25 mouse cellular contexts compared by ENCODE assay signal in the genomic region with DNA sequence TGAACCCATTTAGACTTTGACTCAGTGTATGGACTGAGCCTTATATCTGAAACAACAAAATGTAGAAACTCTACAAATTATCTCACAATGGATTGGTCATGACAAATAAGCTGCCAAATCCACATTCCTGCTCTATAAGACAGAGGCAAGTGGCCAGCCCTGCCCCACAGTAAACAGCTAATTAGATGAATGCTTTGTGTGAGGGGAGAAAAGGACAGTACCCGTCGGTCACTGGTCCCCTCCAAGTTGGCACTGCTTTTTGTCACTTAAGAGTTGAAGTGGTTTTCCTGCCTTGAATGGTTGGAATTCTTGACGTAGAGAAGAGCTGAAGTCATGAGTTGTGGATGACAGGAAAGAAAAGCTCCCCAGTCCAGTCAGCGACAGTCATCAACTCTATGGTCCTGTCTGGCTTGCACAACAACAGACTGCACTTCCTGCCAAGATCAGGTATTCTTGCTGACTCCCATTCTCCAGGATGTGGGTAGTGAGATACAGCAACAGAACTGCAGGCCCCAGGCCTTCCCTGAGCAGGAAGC.
DNase-seq lines count a peak whose midpoint lies in the region; ATAC-seq and TF ChIP-seq lines count a peak whose summit lies in the region.
"Had no signal": no experiment of that assay in that cellular context is flagged by ENCODE, and none has a peak within 500 bp of the region (broad histone marks: within the 10 kb centered on the region; RNA-seq: fewer than 3 reads in every experiment).

No protein-coding gene starts in this region.

- no peak overlapping the region for H3K27ac ChIP-seq in forebrain, embryonic 14.5 days (ENCODE audit: low read depth, low read length)
- no peak overlapping the region for H3K27ac ChIP-seq in forebrain, embryonic 16.5 days (ENCODE audit: low read length)
- H3K27ac ChIP-seq in heart, embryonic 16.5 days (ENCODE audit: low read length): no peak overlapping the region
- no peak overlapping the region for H3K27ac ChIP-seq in heart, embryonic 11.5 days (ENCODE audit: low read depth, low read length)
- H3K27ac ChIP-seq in lung, embryonic 14.5 days (ENCODE audit: low read depth): no peak overlapping the region
- no peak overlapping the region for H3K27ac ChIP-seq in midbrain, embryonic 13.5 days
- no peak overlapping the region for H3K27ac ChIP-seq in kidney, embryonic 15.5 days
- H3K27ac ChIP-seq: forebrain, embryonic 15.5 days; hindbrain, embryonic 14.5 days; layer of hippocampus, adult 2 months; limb, embryonic 10.5 days; limb, embryonic 15.5 days; liver, embryonic 13.5 days; midbrain, embryonic 15.5 days; stomach, embryonic 15.5 days had no signal

- H3K9ac ChIP-seq in forebrain, embryonic 14.5 days (ENCODE audit: low read length): no peak overlapping the region
- no peak overlapping the region for H3K9ac ChIP-seq in forebrain, embryonic 16.5 days (replicated peaks; ENCODE audit: low read depth, low read length)
- no peak overlapping the region for H3K9ac ChIP-seq in heart, embryonic 16.5 days (ENCODE audit: low read length)
- H3K9ac ChIP-seq in heart, embryonic 11.5 days (ENCODE audit: low read depth, low read length): no peak overlapping the region
- H3K9ac ChIP-seq in lung, embryonic 14.5 days: no peak overlapping the region
- no peak overlapping the region for H3K9ac ChIP-seq in midbrain, embryonic 13.5 days (replicated peaks)
- H3K9ac ChIP-seq in kidney, embryonic 15.5 days: no peak overlapping the region
- H3K9ac ChIP-seq: forebrain, embryonic 15.5 days; hindbrain, embryonic 14.5 days; limb, embryonic 15.5 days; liver, embryonic 13.5 days; midbrain, embryonic 15.5 days; stomach, embryonic 15.5 days had no signal

- H3K4me2 ChIP-seq in forebrain, embryonic 14.5 days (ENCODE audit: low read length): no peak overlapping the region
- H3K4me2 ChIP-seq in forebrain, embryonic 16.5 days (ENCODE audit: low read length): no peak overlapping the region
- H3K4me2 ChIP-seq in heart, embryonic 16.5 days (ENCODE audit: low read depth, low read length): no peak overlapping the region
- no peak overlapping the region for H3K4me2 ChIP-seq in heart, embryonic 11.5 days
- no peak overlapping the region for H3K4me2 ChIP-seq in lung, embryonic 14.5 days
- H3K4me2 ChIP-seq in midbrain, embryonic 13.5 days (replicated peaks): no peak overlapping the region
- H3K4me2 ChIP-seq in kidney, embryonic 15.5 days: no peak overlapping the region
- H3K4me2 ChIP-seq: forebrain, embryonic 15.5 days; hindbrain, embryonic 14.5 days; limb, embryonic 15.5 days; liver, embryonic 13.5 days; midbrain, embryonic 15.5 days; stomach, embryonic 15.5 days had no signal

- TF ChIP-seq CTCF in lung, embryonic 14.5 days (IDR thresholded peaks at IDR 0.05; ENCODE audit: low read depth): no peak
- TF ChIP-seq CTCF in lung, adult 2 months (IDR thresholded peaks at IDR 0.05; ENCODE audit: insufficient read depth, low read length): no peak

- H3K4me1 ChIP-seq in forebrain, embryonic 14.5 days (ENCODE audit: control insufficient read depth, insufficient read depth, low read length): no peaks in the 10 kb centered on the region
- H3K4me1 ChIP-seq in forebrain, embryonic 16.5 days (replicated peaks; ENCODE audit: control insufficient read depth, insufficient read depth, low read length): no peaks in the 10 kb centered on the region
- H3K4me1 ChIP-seq in heart, embryonic 16.5 days (ENCODE audit: control insufficient read depth, insufficient read depth, low read length): peaks cover 12% of the 10 kb centered on the region
- peaks cover 6% of the 10 kb centered on the region; the same call in 1 of the 2 replicates for H3K4me1 ChIP-seq in heart, embryonic 11.5 days (ENCODE audit: control insufficient read depth, insufficient read depth, low read length)
- no peaks in the 10 kb centered on the region for H3K4me1 ChIP-seq in lung, embryonic 14.5 days (ENCODE audit: insufficient read depth)
- no peaks in the 10 kb centered on the region for H3K4me1 ChIP-seq in lung, adult 2 months (ENCODE audit: control insufficient read depth, insufficient read depth, low read length)
- H3K4me1 ChIP-seq in midbrain, embryonic 13.5 days (replicated peaks): no peaks in the 10 kb centered on the region
- H3K4me1 ChIP-seq in kidney, embryonic 15.5 days: no peaks in the 10 kb centered on the region
- H3K4me1 ChIP-seq: forebrain, embryonic 15.5 days; limb, embryonic 10.5 days; limb, embryonic 15.5 days; liver, embryonic 13.5 days; midbrain, embryonic 15.5 days; stomach, embryonic 15.5 days had no signal

- no peak for ATAC-seq in forebrain, embryonic 14.5 days
- ATAC-seq in forebrain, embryonic 16.5 days: no peak
- ATAC-seq in heart, embryonic 16.5 days (replicated peaks; ENCODE audit: extremely low read depth, insufficient read depth, low FRiP score): peak; percentile 58
- no peak; the same call in 1 of the 2 replicates for ATAC-seq in heart, embryonic 11.5 days (replicated peaks; ENCODE audit: insufficient number of reproducible peaks, low FRiP score, low TSS enrichment)
- no peak; the same call in 1 of the 2 replicates for ATAC-seq in lung, embryonic 14.5 days (ENCODE audit: insufficient read depth)
- ATAC-seq in midbrain, embryonic 13.5 days: no peak
- no peak for ATAC-seq in kidney, embryonic 15.5 days (replicated peaks; ENCODE audit: low FRiP score)
- ATAC-seq: forebrain, embryonic 15.5 days; midbrain, embryonic 15.5 days; Patski had no signal

- no peaks in the 10 kb centered on the region for H3K9me3 ChIP-seq in forebrain, embryonic 14.5 days (replicated peaks; ENCODE audit: control insufficient read depth, low read length)
- H3K9me3 ChIP-seq in forebrain, embryonic 16.5 days (ENCODE audit: control insufficient read depth, low read length): no peaks in the 10 kb centered on the region
- no peaks in the 10 kb centered on the region for H3K9me3 ChIP-seq in heart, embryonic 16.5 days (replicated peaks; ENCODE audit: control insufficient read depth, low read length)
- no peaks in the 10 kb centered on the region for H3K9me3 ChIP-seq in heart, embryonic 11.5 days (replicated peaks; ENCODE audit: control insufficient read depth, low read length)
- no peaks in the 10 kb centered on the region for H3K9me3 ChIP-seq in lung, embryonic 14.5 days (ENCODE audit: low read depth, low read length)
- H3K9me3 ChIP-seq in midbrain, embryonic 13.5 days: no peaks in the 10 kb centered on the region
- no peaks in the 10 kb centered on the region for H3K9me3 ChIP-seq in kidney, embryonic 15.5 days (replicated peaks)
- H3K9me3 ChIP-seq: forebrain, embryonic 15.5 days; G1E; limb, embryonic 10.5 days; limb, embryonic 15.5 days; liver, embryonic 13.5 days; midbrain, embryonic 15.5 days; stomach, embryonic 15.5 days had no signal

- 50% methylated on average over 4 of the region's 4 CpGs for WGBS in forebrain, embryonic 14.5 days
- WGBS in forebrain, embryonic 16.5 days: 36% methylated on average over 4 of the region's 4 CpGs
- 17% methylated on average over 4 of the region's 4 CpGs for WGBS in heart, embryonic 16.5 days
- 23% methylated on average over 4 of the region's 4 CpGs for WGBS in heart, embryonic 11.5 days (ENCODE audit: insufficient replicate concordance)
- 41% methylated on average over 4 of the region's 4 CpGs for WGBS in lung, embryonic 14.5 days
- 44% methylated on average over 4 of the region's 4 CpGs for WGBS in lung, adult 2 months
- WGBS in midbrain, embryonic 13.5 days: 76% methylated on average over 4 of the region's 4 CpGs
- 79% methylated on average over 4 of the region's 4 CpGs for WGBS in kidney, embryonic 15.5 days

- no peak overlapping the region for H3K4me3 ChIP-seq in forebrain, embryonic 14.5 days (ENCODE audit: low read depth, low read length)
- H3K4me3 ChIP-seq in forebrain, embryonic 16.5 days (replicated peaks; ENCODE audit: low read length): no peak overlapping the region
- no peak overlapping the region for H3K4me3 ChIP-seq in heart, embryonic 16.5 days (ENCODE audit: low read length)
- H3K4me3 ChIP-seq in heart, embryonic 11.5 days (ENCODE audit: low read depth, low read length): no peak overlapping the region
- H3K4me3 ChIP-seq in lung, embryonic 14.5 days (ENCODE audit: low read depth, low read length): no peak overlapping the region
- no peak overlapping the region for H3K4me3 ChIP-seq in lung, adult 2 months (replicated peaks; ENCODE audit: extremely low read depth, low read depth, low read length)
- H3K4me3 ChIP-seq in midbrain, embryonic 13.5 days (replicated peaks): no peak overlapping the region
- H3K4me3 ChIP-seq in kidney, embryonic 15.5 days (replicated peaks): no peak overlapping the region
- H3K4me3 ChIP-seq: forebrain, embryonic 15.5 days; layer of hippocampus, adult 2 months; limb, embryonic 10.5 days; limb, embryonic 15.5 days; liver, embryonic 13.5 days; midbrain, embryonic 15.5 days; stomach, embryonic 15.5 days had no signal

- peak; percentile 23 for DNase-seq in forebrain, embryonic 14.5 days (ENCODE audit: low spot score)
- peak; percentile 30 for DNase-seq in lung, embryonic 14.5 days
- no peak for DNase-seq in lung, adult 2 months
- DNase-seq: adrenal gland, postnatal 10 days; cerebellum, adult 11 months; cerebellum, adult 9-10 months; cerebellum, postnatal 36 days; kidney, adult 18-20 months; kidney, postnatal 36 days; liver, embryonic 13.5 days; right cerebral cortex, postnatal 25 days had no signal

- H3K36me3 ChIP-seq in forebrain, embryonic 14.5 days (ENCODE audit: control insufficient read depth, insufficient read depth, low read length): no peaks in the 10 kb centered on the region
- H3K36me3 ChIP-seq in forebrain, embryonic 16.5 days (ENCODE audit: control insufficient read depth, insufficient read depth): no peaks in the 10 kb centered on the region
- no peaks in the 10 kb centered on the region for H3K36me3 ChIP-seq in heart, embryonic 16.5 days (ENCODE audit: control insufficient read depth, insufficient read depth)
- H3K36me3 ChIP-seq in heart, embryonic 11.5 days (ENCODE audit: control insufficient read depth, insufficient read depth, low read length): no peaks in the 10 kb centered on the region
- H3K36me3 ChIP-seq in lung, embryonic 14.5 days (ENCODE audit: insufficient read depth): no peaks in the 10 kb centered on the region
- no peaks in the 10 kb centered on the region for H3K36me3 ChIP-seq in midbrain, embryonic 13.5 days
- no peaks in the 10 kb centered on the region for H3K36me3 ChIP-seq in kidney, embryonic 15.5 days
- H3K36me3 ChIP-seq: forebrain, embryonic 15.5 days; G1E; limb, embryonic 10.5 days; limb, embryonic 15.5 days; liver, embryonic 13.5 days; midbrain, embryonic 15.5 days; stomach, embryonic 15.5 days had no signal

- no peaks in the 10 kb centered on the region for H3K27me3 ChIP-seq in forebrain, embryonic 14.5 days (replicated peaks; ENCODE audit: control insufficient read depth, insufficient read depth, low read length)
- no peaks in the 10 kb centered on the region for H3K27me3 ChIP-seq in forebrain, embryonic 16.5 days (replicated peaks; ENCODE audit: control insufficient read depth, insufficient read depth, low read length)
- no peaks in the 10 kb centered on the region for H3K27me3 ChIP-seq in heart, embryonic 16.5 days (ENCODE audit: control insufficient read depth, insufficient read depth, low read length)
- no peaks in the 10 kb centered on the region for H3K27me3 ChIP-seq in heart, embryonic 11.5 days (ENCODE audit: control insufficient read depth, insufficient read depth, low read length)
- no peaks in the 10 kb centered on the region for H3K27me3 ChIP-seq in lung, embryonic 14.5 days (ENCODE audit: insufficient read depth, low read length)
- H3K27me3 ChIP-seq in midbrain, embryonic 13.5 days: no peaks in the 10 kb centered on the region
- H3K27me3 ChIP-seq in kidney, embryonic 15.5 days: no peaks in the 10 kb centered on the region
- H3K27me3 ChIP-seq: forebrain, embryonic 15.5 days; limb, embryonic 15.5 days; liver, embryonic 13.5 days; midbrain, embryonic 15.5 days; stomach, embryonic 15.5 days had no signal

- TF ChIP-seq POLR2A in lung, adult 2 months (IDR thresholded peaks at IDR 0.05; ENCODE audit: borderline replicate concordance, extremely low read depth, low read depth, low read length): no peak
